Mouse (Mus musculus) lung, embryonic 16.5 days (tissue): Measurements from ENCODE around the gene Zfp217. TPM values are rescaled to one million over a fixed set of nuclear protein-coding genes. Genes with fewer than 3 reads are reported as not detected.

ENCODE experiments used
- ATAC-seq: fragments of 200-750 bp; cut with Nextera tagmentation; 2 replicates; pipeline ENCODE4 v1.8.0; 2017; ENCODE audit warnings: low read depth, mild to moderate bottlenecking, moderate library complexity
- H3K27ac ChIP-seq: fragments of 300-500 bp; sonication (generic); 2 replicates; pipeline ENCODE4 v1.5.1; 2014; ENCODE audit warnings: mild to moderate bottlenecking, control low read depth, low read length
- H3K27me3 ChIP-seq: fragments of 300-500 bp; sonication (generic); 2 replicates; pipeline ENCODE4 v1.6.1; 2014; ENCODE audit warnings: low read depth, low read length, mixed read lengths; ENCODE audit not compliant: control insufficient read depth, insufficient read depth
- H3K36me3 ChIP-seq: fragments of 300-500 bp; sonication (generic); 2 replicates; pipeline ENCODE4 v1.6.1; 2014; ENCODE audit warnings: low read length; ENCODE audit not compliant: control insufficient read depth, insufficient read depth
- H3K4me1 ChIP-seq: fragments of 300-500 bp; sonication (generic); replicated peaks from 2 replicates; pipeline ENCODE4 v1.6.1; 2014; ENCODE audit warnings: low read length, mixed read lengths; ENCODE audit not compliant: control insufficient read depth, insufficient read depth
- H3K4me2 ChIP-seq: fragments of 300-500 bp; sonication (generic); 2 replicates; pipeline ENCODE4 v1.6.1; 2014; ENCODE audit warnings: low read depth, low read length, control low read depth
- H3K4me3 ChIP-seq: fragments of 300-500 bp; sonication (generic); 2 replicates; pipeline ENCODE4 v1.5.1; 2014; ENCODE audit warnings: mild to moderate bottlenecking, low read length, control low read depth
- H3K9ac ChIP-seq: fragments of 300-500 bp; sonication (generic); 2 replicates; pipeline ENCODE4 v1.6.1; 2014; ENCODE audit warnings: low read length, control low read depth
- H3K9me3 ChIP-seq: fragments of 300-500 bp; sonication (generic); 2 replicates; pipeline ENCODE4 v1.6.1; 2016; ENCODE audit warnings: low read length; ENCODE audit not compliant: control insufficient read depth
- WGBS: fragments of 180-500 bp; shearing (Covaris S2); extraction: QIAGEN DNeasy Blood & Tissue Kit; methylation state at CpG from one replicate; pipeline ENCODE4 v1.1.7; 2014; 5-methylcytosine and 5-hydroxymethylcytosine counted together
- polyA plus RNA-seq: library from polyadenylated mRNA; unstranded; fragments of >200 nt; fragmentation: Nextera tagmentation; extraction: Ambion mirVana; gene quantifications from 2 replicates; pipeline ENCODE4 v1.2.1, GENCODE M21; 2015

The Zfp217 gene
- polyA plus RNA-seq, 1 experiment from 2014 or later, result 5.2 TPM

GRCm38 (mm10) chr2:170070641-170071241, 77.2 kb downstream of the Zfp217 start:
- peak; percentile 81 for ATAC-seq
- H3K36me3 ChIP-seq, result no peaks in the 10 kb centered on the region
- H3K4me2 ChIP-seq, result peak overlapping the region; percentile 37
- H3K27me3 ChIP-seq, result no peaks in the 10 kb centered on the region
- H3K9ac ChIP-seq, result no peak overlapping the region
- H3K9me3 ChIP-seq, result peaks cover 3% of the 10 kb centered on the region; the same call in 1 of the 2 replicates
- WGBS, result 28% methylated on average over 15 of the region's 15 CpGs
- H3K27ac ChIP-seq, result 0 out of 2 replicates have a peak overlapping the region, but pooled peaks have one; percentile 1
- 0 out of 2 replicates have a peak, but pooled peaks cover 3% of the 10 kb centered on the region for H3K4me1 ChIP-seq
- peak overlapping the region; percentile 7 for H3K4me3 ChIP-seq

- peak; percentile 49 for ATAC-seq
- no peaks in the 10 kb centered on the region for H3K36me3 ChIP-seq
- no peak overlapping the region for H3K9ac ChIP-seq
- H3K4me2 ChIP-seq, result no peak overlapping the region; the same call in 1 of the 2 replicates
- 0 out of 2 replicates have a peak, but pooled peaks cover 3% of the 10 kb centered on the region for H3K4me1 ChIP-seq
- H3K9me3 ChIP-seq, result peaks cover 3% of the 10 kb centered on the region; the same call in 1 of the 2 replicates
- H3K4me3 ChIP-seq, result no peak overlapping the region
- no peak overlapping the region for H3K27ac ChIP-seq
- WGBS, result 58% methylated on average over 5 of the region's 5 CpGs
- no peaks in the 10 kb centered on the region for H3K27me3 ChIP-seq
These were observed 77.9 kb downstream of the Zfp217 start for GRCm38 (mm10) chr2:170069976-170070375.

GRCm38 (mm10) chr2:170062378-170062777, 85.5 kb downstream of the Zfp217 start:
- ATAC-seq, result no peak
- H3K4me1 ChIP-seq, result peaks cover 2% of the 10 kb centered on the region; the same call in 1 of the 2 replicates
- H3K27ac ChIP-seq, result no peak overlapping the region
- no peak overlapping the region for H3K4me3 ChIP-seq
- 76% methylated on average over 3 of the region's 3 CpGs for WGBS
- H3K9ac ChIP-seq, result no peak overlapping the region
- no peaks in the 10 kb centered on the region for H3K36me3 ChIP-seq
- peaks cover 3% of the 10 kb centered on the region; the same call in 1 of the 2 replicates for H3K9me3 ChIP-seq
- H3K4me2 ChIP-seq, result no peak overlapping the region
- no peaks in the 10 kb centered on the region for H3K27me3 ChIP-seq

- Histone ChIP-seq H3K9ac (no peak overlapping the region), H3K9me3 (peaks cover 3% of the 10 kb centered on the region; the same call in 1 of the 2 replicates), H3K4me1 (peaks cover 2% of the 10 kb centered on the region; the same call in 1 of the 2 replicates), H3K27me3 (no peaks in the 10 kb centered on the region), H3K27ac (no peak overlapping the region), H3K36me3 (no peaks in the 10 kb centered on the region), H3K4me2 (no peak overlapping the region), H3K4me3 (no peak overlapping the region)
- ATAC-seq, result no peak
- 63% methylated on average over 4 of the region's 4 CpGs for WGBS
These were observed 87.8 kb downstream of the Zfp217 start for GRCm38 (mm10) chr2:170060066-170060465.

- Histone ChIP-seq H3K4me2 (no peak overlapping the region; the same call in 1 of the 2 replicates), H3K4me3 (no peak overlapping the region), H3K4me1 (peaks cover 2% of the 10 kb centered on the region; the same call in 1 of the 2 replicates), H3K27ac (peak overlapping the region; percentile 25; the same call in 1 of the 2 replicates), H3K9me3 (peaks cover 3% of the 10 kb centered on the region; the same call in 1 of the 2 replicates), H3K36me3 (no peaks in the 10 kb centered on the region), H3K9ac (no peak overlapping the region), H3K27me3 (no peaks in the 10 kb centered on the region)
- peak; percentile 67 for ATAC-seq
- 53% methylated on average over 14 of the region's 14 CpGs for WGBS
These were observed 89.1 kb downstream of the Zfp217 start for GRCm38 (mm10) chr2:170058774-170059173.
